Mouse (Mus musculus) CH12.LX (cell line): ENCODE data around the gene Nek11. TPM values are rescaled to one million over a fixed set of nuclear protein-coding genes. Genes with fewer than 3 reads are reported as not detected.

ENCODE experiments used
- DNase-seq: peaks from one replicate; pipeline ENCODE4 v3.0.0-alpha.2; 2013; ENCODE audit errors: extremely low read depth
- H3K27ac ChIP-seq: 2 replicates; pipeline ENCODE4 v1.5.1; 2012; ENCODE audit warnings: low read depth, mild to moderate bottlenecking, control low read depth, moderate library complexity; ENCODE audit not compliant: insufficient read depth
- H3K27me3 ChIP-seq: replicated peaks from 2 replicates; pipeline ENCODE3; 2012; ENCODE audit warnings: inconsistent platforms
- H3K36me3 ChIP-seq, 2 experiments: replicated peaks in 1 of 2; 2 replicates each; pipeline versions ENCODE3 to v1.6.1; 2012; ENCODE audit warnings: inconsistent platforms in 1 of 2, low read length in 1 of 2, mild to moderate bottlenecking in 1 of 2, mixed read lengths in 1 of 2, moderate library complexity in 1 of 2; ENCODE audit not compliant: control insufficient read depth in 1 of 2, insufficient read depth in 1 of 2
- H3K4me1 ChIP-seq, 2 experiments: 2 replicates each; pipeline ENCODE4 v1.6.1; 2012; ENCODE audit warnings: inconsistent platforms in 1 of 2, moderate library complexity in 1 of 2; ENCODE audit not compliant: insufficient read depth in 2 of 2, control insufficient read depth in 1 of 2
- H3K4me2 ChIP-seq: 2 replicates; pipeline ENCODE4 v1.6.1; 2012; ENCODE audit warnings: low read depth, mild to moderate bottlenecking, control low read depth; ENCODE audit not compliant: poor library complexity, insufficient read depth, severe bottlenecking
- H3K4me3 ChIP-seq, 3 experiments: fragments of 150-350 bp in 1 of 3; sonication (generic) in 1 of 3; replicated peaks in 1 of 3; 2 replicates each; pipeline versions ENCODE3 to v1.5.1; 2011 to 2012; ENCODE audit warnings: low read depth in 2 of 3, low read length in 2 of 3, mild to moderate bottlenecking in 2 of 3, moderate library complexity in 2 of 3, control low read depth in 1 of 3, improper control_type of control experiment in 1 of 3, inconsistent platforms in 1 of 3, mixed read lengths in 1 of 3; ENCODE audit not compliant: poor library complexity in 1 of 3
- H3K79me2 ChIP-seq: replicated peaks from 2 replicates; pipeline ENCODE4 v1.6.1; 2012; ENCODE audit warnings: mild to moderate bottlenecking, moderate library complexity; ENCODE audit not compliant: control insufficient read depth, poor library complexity, insufficient read depth, severe bottlenecking; ENCODE audit errors: extremely low read depth
- H3K9ac ChIP-seq: 2 replicates; pipeline ENCODE4 v1.6.1; 2012; ENCODE audit warnings: low read depth, mild to moderate bottlenecking, control low read depth, moderate library complexity; ENCODE audit not compliant: insufficient read depth
- H3K9me3 ChIP-seq: replicated peaks from 2 replicates; pipeline ENCODE3; 2012; ENCODE audit warnings: low read length, inconsistent platforms, mixed read lengths
- BHLHE40 ChIP-seq: IDR thresholded peaks from 2 replicates; pipeline ENCODE4 v1.6.1; 2011; ENCODE audit warnings: mild to moderate bottlenecking, low read depth, low read length, improper control_type of control experiment
- CHD1 ChIP-seq: IDR thresholded peaks from 2 replicates; pipeline ENCODE4 v1.6.1; 2012; ENCODE audit warnings: low read depth, low read length, improper control_type of control experiment, inconsistent platforms
- CHD2 ChIP-seq: IDR thresholded peaks from 2 replicates; pipeline ENCODE4 v1.6.1; 2011; ENCODE audit warnings: low read length, improper control_type of control experiment
- CTCF ChIP-seq, 2 experiments: IDR thresholded peaks in 1 of 2; conservative IDR thresholded peaks in 1 of 2; 2 replicates each; pipeline ENCODE4 v1.5.1; 2011 to 2012; ENCODE audit warnings: low read depth in 2 of 2, low read length in 2 of 2, improper control_type of control experiment in 1 of 2, inconsistent platforms in 1 of 2, mild to moderate bottlenecking in 1 of 2, moderate library complexity in 1 of 2
- E2F4 ChIP-seq: IDR thresholded peaks from 2 replicates; pipeline ENCODE4 v1.6.1; 2011; ENCODE audit warnings: low read depth, low read length, improper control_type of control experiment; ENCODE audit not compliant: insufficient replicate concordance
- ELF1 ChIP-seq: IDR thresholded peaks from 2 replicates; pipeline ENCODE4 v1.6.1; 2014; ENCODE audit warnings: low read depth, mild to moderate bottlenecking, inconsistent platforms, low read length, improper control_type of control experiment
- EP300 ChIP-seq: IDR thresholded peaks from 2 replicates; pipeline ENCODE4 v1.6.1; 2011; ENCODE audit warnings: low read length, improper control_type of control experiment
- ETS1 ChIP-seq: conservative IDR thresholded peaks from 2 replicates; pipeline ENCODE4 v1.6.1; 2012; ENCODE audit warnings: low read depth, mild to moderate bottlenecking, inconsistent platforms, low read length, improper control_type of control experiment, moderate library complexity
- GABPA ChIP-seq: IDR thresholded peaks from 2 replicates; pipeline ENCODE4 v1.6.1; 2012; ENCODE audit warnings: low read depth, low read length, improper control_type of control experiment, inconsistent platforms; ENCODE audit not compliant: insufficient replicate concordance
- HCFC1 ChIP-seq: IDR thresholded peaks from 2 replicates; pipeline ENCODE4 v1.6.1; 2012; ENCODE audit warnings: low read depth, mild to moderate bottlenecking, inconsistent platforms, low read length, improper control_type of control experiment
- IRF4 ChIP-seq: IDR thresholded peaks from 2 replicates; pipeline ENCODE4 v1.6.1; 2014; ENCODE audit warnings: low read depth, mild to moderate bottlenecking, inconsistent platforms, low read length, improper control_type of control experiment
- JUN ChIP-seq: IDR thresholded peaks from 2 replicates; pipeline ENCODE4 v1.6.1; 2011; ENCODE audit warnings: low read depth, mild to moderate bottlenecking, low read length, improper control_type of control experiment, moderate library complexity; ENCODE audit not compliant: insufficient read depth
- JUND ChIP-seq: conservative IDR thresholded peaks from 2 replicates; pipeline ENCODE4 v1.6.1; 2011; ENCODE audit warnings: low read depth, low read length, improper control_type of control experiment
- KAT2A ChIP-seq: IDR thresholded peaks from 2 replicates; pipeline ENCODE4 v1.6.1; 2012; ENCODE audit warnings: low read length, improper control_type of control experiment, inconsistent platforms; ENCODE audit not compliant: insufficient replicate concordance
- MAX ChIP-seq: IDR thresholded peaks from 2 replicates; pipeline ENCODE4 v1.6.1; 2011; ENCODE audit warnings: low read length, improper control_type of control experiment
- MAZ ChIP-seq: IDR thresholded peaks from 2 replicates; pipeline ENCODE4 v1.6.1; 2012; ENCODE audit warnings: low read depth, mild to moderate bottlenecking, inconsistent platforms, low read length, improper control_type of control experiment, moderate library complexity
- MXI1 ChIP-seq: IDR thresholded peaks from 2 replicates; pipeline ENCODE4 v1.6.1; 2011; ENCODE audit warnings: mild to moderate bottlenecking, low read depth, low read length, improper control_type of control experiment
- MYC ChIP-seq: IDR thresholded peaks from 2 replicates; pipeline ENCODE4 v1.6.1; 2011; ENCODE audit warnings: low read depth, mild to moderate bottlenecking, improper control_type of control experiment, low read length
- NELFE ChIP-seq: IDR thresholded peaks from 2 replicates; pipeline ENCODE4 v1.6.1; 2011; ENCODE audit warnings: low read depth, low read length, improper control_type of control experiment
- NRF1 ChIP-seq: IDR thresholded peaks from 2 replicates; pipeline ENCODE4 v1.6.1; 2014; ENCODE audit warnings: low read depth, mild to moderate bottlenecking, inconsistent platforms, low read length, improper control_type of control experiment, moderate library complexity
- PAX5 ChIP-seq: IDR thresholded peaks from 2 replicates; pipeline ENCODE4 v1.6.1; 2012; ENCODE audit warnings: low read length, inconsistent platforms, mixed read lengths
- POLR2A ChIP-seq: IDR thresholded peaks from 2 replicates; pipeline ENCODE4 v1.6.1; 2011; ENCODE audit warnings: low read depth, mild to moderate bottlenecking, improper control_type of control experiment, low read length
- POLR2AphosphoS2 ChIP-seq: IDR thresholded peaks from 2 replicates; pipeline ENCODE4 v1.6.1; 2011; ENCODE audit warnings: low read depth, low read length, improper control_type of control experiment
- RAD21 ChIP-seq: IDR thresholded peaks from 2 replicates; pipeline ENCODE4 v1.6.1; 2011; ENCODE audit warnings: low read depth, mild to moderate bottlenecking, low read length, improper control_type of control experiment, moderate library complexity
- RCOR1 ChIP-seq: conservative IDR thresholded peaks from 2 replicates; pipeline ENCODE4 v1.6.1; 2012; ENCODE audit warnings: low read depth, mild to moderate bottlenecking, inconsistent platforms, low read length, improper control_type of control experiment
- SIN3A ChIP-seq: IDR thresholded peaks from 2 replicates; pipeline ENCODE4 v1.6.1; 2012; ENCODE audit warnings: low read length, improper control_type of control experiment, inconsistent platforms
- SMC3 ChIP-seq: IDR thresholded peaks from 2 replicates; pipeline ENCODE4 v1.6.1; 2011; ENCODE audit warnings: low read depth, low read length, improper control_type of control experiment
- TBP ChIP-seq: conservative IDR thresholded peaks from 2 replicates; pipeline ENCODE4 v1.6.1; 2011; ENCODE audit warnings: low read depth, low read length, improper control_type of control experiment
- TCF12 ChIP-seq: IDR thresholded peaks from 2 replicates; pipeline ENCODE4 v1.6.1; 2014; ENCODE audit warnings: low read depth, mild to moderate bottlenecking, inconsistent platforms, low read length, improper control_type of control experiment
- UBTF ChIP-seq: IDR thresholded peaks from 2 replicates; pipeline ENCODE4 v1.6.1; 2012; ENCODE audit warnings: low read depth, mild to moderate bottlenecking, inconsistent platforms, low read length, improper control_type of control experiment, moderate library complexity
- USF1 ChIP-seq: IDR thresholded peaks from 2 replicates; pipeline ENCODE4 v1.6.1; 2014; ENCODE audit warnings: low read depth, mild to moderate bottlenecking, inconsistent platforms, low read length, improper control_type of control experiment
- USF2 ChIP-seq: conservative IDR thresholded peaks from 2 replicates; pipeline ENCODE4 v1.6.1; 2011; ENCODE audit warnings: low read depth, low read length, improper control_type of control experiment
- ZC3H11A ChIP-seq: IDR thresholded peaks from 2 replicates; pipeline ENCODE4 v1.6.1; 2012; ENCODE audit warnings: low read depth, mild to moderate bottlenecking, inconsistent platforms, low read length, improper control_type of control experiment
- ZKSCAN1 ChIP-seq: IDR thresholded peaks from 2 replicates; pipeline ENCODE4 v1.6.1; 2012; ENCODE audit warnings: low read depth, inconsistent platforms, low read length, improper control_type of control experiment, borderline replicate concordance
- ZMIZ1 ChIP-seq: IDR thresholded peaks from 2 replicates; pipeline ENCODE4 v1.6.1; 2012; ENCODE audit warnings: low read depth, mild to moderate bottlenecking, inconsistent platforms, low read length, improper control_type of control experiment
- ZNF384 ChIP-seq: IDR thresholded peaks from 2 replicates; pipeline ENCODE4 v1.6.1; 2012; ENCODE audit warnings: low read depth, low read length, improper control_type of control experiment, inconsistent platforms
- dilution Hi-C: fragments of 300-500 bp; cut with MboI; formaldehyde crosslinking; loops from 2 replicates; pipeline ENCODE4 v1.14.3; 2020; ENCODE audit warnings: low sequenced_read_pairs; ENCODE audit not compliant: extremely low pct_unique_long_range_greater_than_20kb, extremely low pct_ligation_motif_present
- in situ Hi-C: fragments of 300-500 bp; cut with MboI; formaldehyde crosslinking; loops from 3 replicates; pipeline ENCODE4 v1.14.3; 2019; ENCODE audit warnings: low sequenced_read_pairs, low pct_ligation_motif_present, low pct_unique_long_range_greater_than_20kb, mixed read lengths
- polyA plus RNA-seq: library from polyadenylated mRNA; unstranded; fragments of >175 nt; gene quantifications from 2 replicates; pipeline ENCODE4 v1.2.1, GENCODE M21; 2012; ENCODE audit warnings: low read depth; ENCODE audit not compliant: insufficient read length
- total RNA-seq, 2 experiments: library from RNA; depleted of rRNA; stranded (reverse); fragments of 300-350 nt in 1 of 2; fragments of >200 nt in 1 of 2; gene quantifications; 2 replicates each; pipeline ENCODE4 v1.2.3; 2012 to 2014

Gene Nek11
- total and polyA plus RNA-seq, 3 experiments, result 0.17 to 0.32 TPM; not detected in 1

DNA sequence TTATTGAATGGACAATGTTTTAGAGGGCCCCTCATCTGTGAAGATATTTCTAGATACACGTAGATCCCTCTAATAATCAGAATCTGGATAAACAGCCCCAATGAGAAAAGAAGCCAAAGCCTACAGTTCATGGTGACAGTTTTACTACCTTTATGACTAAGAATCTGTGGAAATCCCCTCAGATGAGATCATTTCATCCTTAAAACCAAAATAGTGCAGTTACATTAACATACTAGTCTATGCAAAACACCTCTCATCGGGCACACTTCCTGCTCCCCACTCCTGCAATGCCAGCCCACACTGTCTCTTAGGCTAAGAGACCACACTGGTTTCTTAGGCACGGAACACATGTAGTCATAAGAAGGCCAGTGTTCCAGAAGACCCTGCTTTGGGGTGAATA lies 26.7 kb downstream of the Nek11 start (continued):
- TF ChIP-seq JUND (peak; percentile 100), ZNF384 (no peak), MYC (peak; percentile 92), ZMIZ1 (no peak), KAT2A (no peak), EP300 (peak; percentile 96), E2F4 (no peak), POLR2AphosphoS2 (no peak), NELFE (no peak), MAX (peak; percentile 60), SMC3 (no peak)

DNA sequence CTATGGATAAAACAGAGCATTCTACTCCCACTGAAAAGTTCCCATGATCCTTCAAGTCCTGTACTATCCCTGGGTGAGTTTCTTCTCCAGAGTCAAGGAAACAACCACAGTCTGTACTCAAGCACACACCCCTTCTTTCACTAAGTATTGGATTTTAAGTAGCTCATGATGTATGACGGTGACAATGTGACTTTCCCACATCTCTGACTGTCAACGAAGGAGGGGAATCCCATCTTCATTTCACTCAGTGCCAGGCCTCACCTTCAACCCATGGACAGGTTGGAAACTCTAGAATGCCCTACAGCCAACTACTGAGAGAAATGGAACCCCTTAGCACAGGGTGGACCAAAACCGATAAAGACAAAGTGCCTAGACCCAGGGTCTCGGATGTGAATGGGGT lies 29.1 kb downstream of the Nek11 start:
- no peaks in the 10 kb centered on the region for H3K9me3 ChIP-seq
- H3K9ac ChIP-seq, result 0 out of 2 replicates have a peak overlapping the region, but pooled peaks have one; percentile 34
- H3K4me1 ChIP-seq, result peaks cover 39 to 61% of the 10 kb centered on the region in 2 experiments
- H3K4me2 ChIP-seq, result peak overlapping the region; percentile 25; the same call in 1 of the 2 replicates
- dilution Hi-C loops (no loop called here), in situ Hi-C loops (loop anchor here (10.0 kb wide), 1 partner anchor 61 kb away; no protein-coding TSS in a partner anchor)
- no peaks in the 10 kb centered on the region for H3K79me2 ChIP-seq
- DNase-seq, result peak; percentile 61
- H3K27me3 ChIP-seq, result no peaks in the 10 kb centered on the region
- peak overlapping the region; percentile 86 for H3K27ac ChIP-seq
- H3K36me3 ChIP-seq, result no peaks in the 10 kb centered on the region
- H3K4me3 ChIP-seq, result no peak overlapping the region
- TF ChIP-seq NELFE (no peak), KAT2A (no peak), HCFC1 (no peak), ETS1 (peak; percentile 71; the same call in 1 of the 2 replicates), JUN (peak; percentile 6; the same call in 1 of the 2 replicates), ZC3H11A (no peak), TCF12 (no peak), BHLHE40 (no peak), JUND (no peak), PAX5 (no peak), EP300 (peak; percentile 7; the same call in 1 of the 2 replicates), SIN3A (0 out of 2 replicates have a peak, but pooled peaks have one; percentile 4), CHD1 (no peak), ZKSCAN1 (no peak), RAD21 (no peak), MAZ (no peak), IRF4 (peak; percentile 55; the same call in 1 of the 2 replicates), MYC (0 out of 2 replicates have a peak, but pooled peaks have one; percentile 38), TBP (no peak), E2F4 (no peak), ELF1 (no peak), MAX (no peak), POLR2A (no peak), USF2 (no peak), GABPA (no peak), NRF1 (no peak), UBTF (no peak), MXI1 (no peak), RCOR1 (no peak), CHD2 (no peak), POLR2AphosphoS2 (no peak), USF1 (no peak), ZNF384 (no peak), ZMIZ1 (no peak), SMC3 (no peak), CTCF (conservative IDR thresholded peaks at IDR 0.05 in 1 of 2, IDR thresholded peaks at IDR 0.05 in 1 of 2; ENCODE audit: low read depth in 2 of 2, low read length in 2 of 2) (no peak)
